Mouse (Mus musculus) midbrain, embryonic 15.5 days (tissue): ENCODE results near the gene Ppp4r1. TPM values are rescaled to one million over a fixed set of nuclear protein-coding genes. Genes with fewer than 3 reads are reported as not detected.

Source experiments
- ATAC-seq: fragments of 200-750 bp; cut with Nextera tagmentation; replicated peaks from 2 replicates; pipeline ENCODE4 v1.8.0; 2017; ENCODE audit warnings: moderate TSS enrichment
- H3K27ac ChIP-seq: fragments of 300-500 bp; sonication (generic); 2 replicates; pipeline ENCODE4 v1.5.1; 2015; ENCODE audit warnings: mild to moderate bottlenecking, inconsistent platforms
- H3K27me3 ChIP-seq: fragments of 300-500 bp; sonication (generic); replicated peaks from 2 replicates; pipeline ENCODE4 v1.6.1; 2015; ENCODE audit warnings: inconsistent platforms
- H3K36me3 ChIP-seq: fragments of 300-500 bp; sonication (generic); replicated peaks from 2 replicates; pipeline ENCODE4 v1.6.1; 2015; ENCODE audit warnings: inconsistent platforms
- H3K4me1 ChIP-seq: fragments of 300-500 bp; sonication (generic); 2 replicates; pipeline ENCODE4 v1.6.1; 2015; ENCODE audit warnings: inconsistent platforms
- H3K4me2 ChIP-seq: fragments of 300-500 bp; sonication (generic); 2 replicates; pipeline ENCODE4 v1.6.1; 2015; ENCODE audit warnings: inconsistent platforms, mild to moderate bottlenecking, moderate library complexity
- H3K4me3 ChIP-seq: fragments of 300-500 bp; sonication (generic); 2 replicates; pipeline ENCODE4 v1.5.1; 2015; ENCODE audit warnings: mild to moderate bottlenecking, inconsistent platforms
- H3K9ac ChIP-seq: fragments of 300-500 bp; sonication (generic); 2 replicates; pipeline ENCODE4 v1.6.1; 2015; ENCODE audit warnings: mild to moderate bottlenecking, inconsistent platforms
- H3K9me3 ChIP-seq: fragments of 300-500 bp; sonication (generic); 2 replicates; pipeline ENCODE4 v1.6.1; 2016; ENCODE audit warnings: inconsistent platforms
- WGBS: fragments of 180-500 bp; shearing (Covaris S2); methylation state at CpG from one replicate; pipeline ENCODE4 v1.1.7; 2015; ENCODE audit warnings: mixed read lengths; 5-methylcytosine and 5-hydroxymethylcytosine counted together
- polyA plus RNA-seq: library from polyadenylated mRNA; unstranded; fragments of >200 nt; fragmentation: Nextera tagmentation; extraction: Ambion mirVana; gene quantifications from 2 replicates; pipeline ENCODE4 v1.2.1, GENCODE M21; 2015

Ppp4r1 gene
- 45.1 and 49.2 TPM in 2 replicates for polyA plus RNA-seq

- Histone ChIP-seq H3K4me2 (peak within 1 kb of the TSS; percentile 68), H3K27me3 (no peaks in the 10 kb centered on the region), H3K4me1 (peaks cover 17% of the 10 kb centered on the region), H3K4me3 (peak within 1 kb of the TSS; percentile 96), H3K9ac (peak within 1 kb of the TSS; percentile 99), H3K27ac (peak within 1 kb of the TSS; percentile 99), H3K9me3 (no peaks in the 10 kb centered on the region), H3K36me3 (no peaks in the 10 kb centered on the region)
- peak; percentile 88 for ATAC-seq
- WGBS, result under 1% methylated on average over 80 of the region's 81 CpGs
Measured at GRCm38 (mm10) chr17:65782551-65783141, at the start of gene Ppp4r1. TSS of gene Ppp4r1 (plus strand) at chr17:65782573.

DNA sequence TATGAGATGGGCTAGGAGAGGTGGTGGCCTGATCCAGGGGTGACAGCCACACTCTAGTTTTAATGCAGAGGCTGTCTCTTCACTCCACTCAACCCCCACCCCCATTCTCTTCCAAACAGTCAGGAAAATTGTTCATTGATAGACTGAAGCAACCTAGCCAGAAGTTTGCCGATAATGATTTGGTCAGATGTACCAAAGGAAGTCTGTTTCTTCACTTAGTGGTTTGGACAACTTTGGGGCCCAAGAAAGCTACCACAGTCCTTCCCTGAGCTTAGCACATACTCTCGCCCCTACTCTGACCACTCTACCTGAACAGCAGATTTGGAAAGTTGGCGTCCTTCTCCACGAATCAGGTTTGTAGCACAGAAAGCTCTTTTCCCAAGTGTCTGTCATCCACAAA, 49.7 kb upstream of the Ppp4r1 start:
- 84% methylated on average over 4 of the region's 4 CpGs for WGBS
- Histone ChIP-seq H3K27me3 (no peaks in the 10 kb centered on the region), H3K9me3 (no peaks in the 10 kb centered on the region), H3K27ac (no peak overlapping the region), H3K4me3 (no peak overlapping the region), H3K4me1 (no peaks in the 10 kb centered on the region), H3K36me3 (no peaks in the 10 kb centered on the region), H3K9ac (no peak overlapping the region), H3K4me2 (no peak overlapping the region)
- no peak for ATAC-seq

GRCm38 (mm10) chr17:65735088-65735487, 47.3 kb upstream of the Ppp4r1 start:
- H3K9ac ChIP-seq, result no peak overlapping the region
- no peak overlapping the region for H3K27ac ChIP-seq
- H3K4me2 ChIP-seq, result no peak overlapping the region
- 93% methylated on average over 2 of the region's 2 CpGs for WGBS
- no peaks in the 10 kb centered on the region for H3K36me3 ChIP-seq
- H3K9me3 ChIP-seq, result no peaks in the 10 kb centered on the region
- H3K4me1 ChIP-seq, result no peaks in the 10 kb centered on the region
- no peak for ATAC-seq
- no peaks in the 10 kb centered on the region for H3K27me3 ChIP-seq
- no peak overlapping the region for H3K4me3 ChIP-seq

DNA sequence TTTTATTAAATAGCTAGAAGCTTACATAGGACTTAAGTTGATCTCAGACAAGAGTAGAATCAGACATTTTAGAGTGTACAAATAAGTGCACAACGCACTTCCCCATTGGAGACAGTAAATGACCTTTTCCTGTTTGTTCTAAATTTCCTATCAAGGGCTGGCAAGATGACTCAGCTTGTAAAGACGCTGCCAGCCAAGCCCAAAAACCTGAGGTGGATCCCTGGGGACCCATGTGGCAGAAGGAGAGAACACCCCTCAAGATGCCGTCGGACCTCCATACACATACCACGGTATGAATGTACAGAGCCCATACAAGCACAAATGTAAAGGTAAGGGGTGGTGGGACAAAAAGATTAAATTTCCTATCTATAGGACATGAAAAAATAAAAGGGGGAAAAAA, 45.2 kb upstream of the Ppp4r1 start:
- H3K4me3 ChIP-seq, result no peak overlapping the region
- H3K27ac ChIP-seq, result no peak overlapping the region
- 86% methylated on average over 5 of the region's 5 CpGs for WGBS
- no peak overlapping the region for H3K4me2 ChIP-seq
- no peak overlapping the region for H3K9ac ChIP-seq
- H3K9me3 ChIP-seq, result no peaks in the 10 kb centered on the region
- H3K36me3 ChIP-seq, result no peaks in the 10 kb centered on the region
- peaks cover 5% of the 10 kb centered on the region for H3K4me1 ChIP-seq
- no peaks in the 10 kb centered on the region for H3K27me3 ChIP-seq
- ATAC-seq, result no peak

GRCm38 (mm10) chr17:65737622-65738021, 44.8 kb upstream of the Ppp4r1 start:
- Histone ChIP-seq H3K9ac (no peak overlapping the region), H3K4me3 (no peak overlapping the region), H3K36me3 (no peaks in the 10 kb centered on the region), H3K9me3 (no peaks in the 10 kb centered on the region), H3K4me1 (peaks cover 9% of the 10 kb centered on the region), H3K4me2 (no peak overlapping the region), H3K27me3 (no peaks in the 10 kb centered on the region), H3K27ac (no peak overlapping the region)
- 91% methylated on average over 6 of the region's 6 CpGs for WGBS
- ATAC-seq, result no peak

DNA sequence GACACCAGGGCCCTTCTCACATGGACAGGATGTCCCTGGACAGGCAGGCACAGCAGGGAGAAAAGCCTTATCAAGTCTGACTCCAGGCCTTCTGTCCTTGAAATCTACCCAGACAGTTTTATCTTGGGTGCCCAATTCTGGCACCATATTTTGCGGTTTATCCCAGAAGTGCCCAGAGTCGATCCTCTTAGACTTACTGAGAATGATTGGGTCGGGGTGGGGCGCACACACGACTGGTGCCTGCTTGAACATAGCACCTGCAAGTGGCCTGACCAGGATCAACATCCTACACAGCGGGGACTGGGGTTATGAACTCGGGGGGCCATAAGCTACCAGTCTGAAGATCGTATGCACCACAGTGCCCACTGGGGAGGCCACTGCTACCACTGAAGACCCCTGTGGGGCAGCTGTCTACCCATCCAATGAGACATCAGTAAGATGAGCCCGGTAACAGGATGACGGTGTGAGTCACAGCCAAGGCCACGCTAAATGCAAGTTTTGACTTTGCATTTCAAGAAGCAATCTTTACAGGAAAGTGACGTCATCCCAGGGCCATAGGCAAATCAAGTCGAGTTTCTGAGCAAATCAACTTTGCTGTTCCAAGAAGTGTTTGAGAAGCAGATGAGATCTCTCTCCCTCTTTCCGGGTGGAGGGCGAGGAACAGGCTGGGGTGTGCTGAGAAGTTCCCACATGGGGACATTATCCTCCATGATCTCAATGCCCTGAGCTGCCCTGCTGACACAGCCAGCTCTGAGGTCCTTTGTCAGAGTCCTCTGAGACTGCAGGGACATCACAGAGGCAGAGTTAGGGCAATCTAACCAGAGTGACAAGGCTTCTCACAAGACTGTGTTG, 42.3 kb upstream of the Ppp4r1 start:
- H3K36me3 ChIP-seq, result no peaks in the 10 kb centered on the region
- no peak overlapping the region for H3K4me3 ChIP-seq
- no peak overlapping the region for H3K4me2 ChIP-seq
- H3K9me3 ChIP-seq, result no peaks in the 10 kb centered on the region
- H3K4me1 ChIP-seq, result peaks cover 15% of the 10 kb centered on the region
- H3K9ac ChIP-seq, result no peak overlapping the region
- WGBS, result 87% methylated on average over 15 of the region's 15 CpGs
- H3K27ac ChIP-seq, result no peak overlapping the region
- ATAC-seq, result no peak
- H3K27me3 ChIP-seq, result no peaks in the 10 kb centered on the region

- no peaks in the 10 kb centered on the region for H3K36me3 ChIP-seq
- H3K4me1 ChIP-seq, result peaks cover 15% of the 10 kb centered on the region
- no peaks in the 10 kb centered on the region for H3K9me3 ChIP-seq
- no peak overlapping the region for H3K4me3 ChIP-seq
- no peak overlapping the region for H3K4me2 ChIP-seq
- H3K27me3 ChIP-seq, result no peaks in the 10 kb centered on the region
- H3K9ac ChIP-seq, result no peak overlapping the region
- no peak for ATAC-seq
- 0 out of 2 replicates have a peak overlapping the region, but pooled peaks have one; percentile 48 for H3K27ac ChIP-seq
- 87% methylated on average over 4 of the region's 4 CpGs for WGBS
Measured at GRCm38 (mm10) chr17:65741565-65741964, 40.8 kb upstream of the Ppp4r1 start.

DNA sequence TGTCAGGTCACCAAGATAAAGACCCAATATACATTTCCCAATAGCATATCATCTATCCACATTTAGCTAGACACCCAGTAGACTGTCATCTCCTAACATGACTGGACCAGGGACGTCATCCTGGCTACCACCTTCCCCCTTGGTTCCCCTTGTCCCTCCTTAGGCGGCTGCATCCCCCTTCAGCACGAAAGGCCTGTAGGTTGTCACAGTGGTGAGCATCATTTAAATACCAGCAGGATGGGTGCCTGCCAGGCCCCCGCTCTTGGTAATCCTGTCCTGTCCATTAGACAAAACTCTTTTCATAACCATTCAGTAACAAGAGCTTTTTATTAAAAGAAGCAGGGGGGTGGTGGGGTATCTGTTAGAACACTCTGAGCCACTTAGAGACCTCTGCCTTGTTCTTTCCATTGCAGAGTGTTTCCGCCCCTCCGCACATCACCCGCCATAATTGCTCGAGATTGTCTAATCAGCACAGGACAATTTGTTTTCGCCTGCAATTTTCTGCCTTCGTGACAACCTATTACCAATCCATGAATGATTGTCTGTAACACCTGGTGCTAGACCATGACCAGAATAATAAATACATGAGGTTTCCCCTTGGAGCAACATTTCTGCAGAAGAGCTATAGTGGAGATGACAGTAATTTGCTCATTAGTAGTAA, 40.0 kb upstream of the Ppp4r1 start:
- no peaks in the 10 kb centered on the region for H3K9me3 ChIP-seq
- H3K36me3 ChIP-seq, result no peaks in the 10 kb centered on the region
- H3K4me1 ChIP-seq, result peaks cover 15% of the 10 kb centered on the region
- no peak overlapping the region for H3K9ac ChIP-seq
- 18% methylated on average over 10 of the region's 10 CpGs for WGBS
- H3K27ac ChIP-seq, result peak overlapping the region; percentile 48
- ATAC-seq, result peak; percentile 84
- no peak overlapping the region for H3K4me3 ChIP-seq
- H3K27me3 ChIP-seq, result no peaks in the 10 kb centered on the region
- no peak overlapping the region for H3K4me2 ChIP-seq

GRCm38 (mm10) chr17:65742969-65743368, 39.4 kb upstream of the Ppp4r1 start:
- 0 out of 2 replicates have a peak, but pooled peaks have one; percentile 9 for ATAC-seq
- no peaks in the 10 kb centered on the region for H3K9me3 ChIP-seq
- H3K9ac ChIP-seq, result no peak overlapping the region
- no peak overlapping the region for H3K4me3 ChIP-seq
- H3K36me3 ChIP-seq, result no peaks in the 10 kb centered on the region
- no peak overlapping the region for H3K4me2 ChIP-seq
- whole genome bisulfite sequencing, result 39% methylated on average over 4 of the region's 4 CpGs
- H3K27me3 ChIP-seq, result no peaks in the 10 kb centered on the region
- H3K4me1 ChIP-seq, result peaks cover 15% of the 10 kb centered on the region
- H3K27ac ChIP-seq, result peak overlapping the region; percentile 48

DNA sequence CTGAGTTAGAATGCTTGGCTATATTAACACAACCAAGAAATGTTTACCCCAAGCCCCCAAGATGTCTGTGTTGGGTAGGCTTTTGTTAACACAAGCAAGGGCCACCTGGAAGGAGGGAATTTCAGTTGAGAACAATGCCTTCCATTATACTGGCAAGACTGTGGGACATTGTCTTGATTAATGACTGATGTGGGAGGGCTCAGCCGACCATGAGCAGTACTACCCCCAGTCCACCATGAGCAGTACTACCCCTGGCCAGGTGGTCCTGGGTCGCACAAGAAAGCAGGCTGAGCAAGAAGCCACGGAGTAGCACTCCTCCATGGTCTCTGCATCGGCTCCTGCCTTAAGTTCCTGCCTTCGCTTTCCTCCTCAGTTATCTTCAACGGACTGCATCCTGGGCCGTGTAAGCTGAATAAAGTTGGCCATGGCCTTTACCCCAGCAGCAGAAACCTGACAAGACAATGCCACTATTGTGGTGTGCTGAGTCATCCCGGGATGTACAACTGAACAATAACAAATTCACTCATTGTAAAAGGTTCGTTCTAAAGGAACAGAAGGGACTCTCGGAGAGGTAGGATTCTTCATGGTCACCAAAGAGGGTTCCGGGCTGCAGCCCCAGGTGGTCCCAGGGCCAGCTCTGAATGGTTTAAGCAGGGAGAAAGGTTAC, 38.6 kb upstream of the Ppp4r1 start:
- Histone ChIP-seq H3K4me3 (no peak overlapping the region), H3K9ac (no peak overlapping the region), H3K27me3 (no peaks in the 10 kb centered on the region), H3K4me2 (no peak overlapping the region), H3K4me1 (peaks cover 15% of the 10 kb centered on the region), H3K27ac (peak overlapping the region; percentile 45; the same call in 1 of the 2 replicates), H3K36me3 (no peaks in the 10 kb centered on the region), H3K9me3 (no peaks in the 10 kb centered on the region)
- WGBS, result 73% methylated on average over 11 of the region's 11 CpGs
- ATAC-seq, result no peak

- ATAC-seq, result no peak
- no peaks in the 10 kb centered on the region for H3K27me3 ChIP-seq
- 49% methylated on average over 6 of the region's 6 CpGs for WGBS
Measured at GRCm38 (mm10) chr17:65746314-65746713, 36.1 kb upstream of the Ppp4r1 start.

GRCm38 (mm10) chr17:65748997-65749396, 33.4 kb upstream of the Ppp4r1 start:
- WGBS, result 79% methylated on average over 6 of the region's 6 CpGs

More at GRCm38 (mm10) chr17:65746314-65746713, 36.1 kb upstream of the Ppp4r1 start:
- Histone ChIP-seq H3K4me2 (no peak overlapping the region), H3K9me3 (no peaks in the 10 kb centered on the region), H3K4me1 (peaks cover 15% of the 10 kb centered on the region), H3K36me3 (no peaks in the 10 kb centered on the region), H3K27ac (no peak overlapping the region), H3K4me3 (no peak overlapping the region), H3K9ac (no peak overlapping the region)

More at GRCm38 (mm10) chr17:65748997-65749396, 33.4 kb upstream of the Ppp4r1 start:
- no peaks in the 10 kb centered on the region for H3K9me3 ChIP-seq
- no peaks in the 10 kb centered on the region for H3K36me3 ChIP-seq
- no peak overlapping the region for H3K9ac ChIP-seq
- H3K4me1 ChIP-seq, result no peaks in the 10 kb centered on the region
- H3K27me3 ChIP-seq, result no peaks in the 10 kb centered on the region
- no peak for ATAC-seq
- H3K27ac ChIP-seq, result no peak overlapping the region
- no peak overlapping the region for H3K4me2 ChIP-seq
- no peak overlapping the region for H3K4me3 ChIP-seq
